Mouse (Mus musculus): ENCODE results near the gene Cited4. TPM values are rescaled to one million over a fixed set of nuclear protein-coding genes. Genes with fewer than 3 reads are reported as not detected.

The Cited4 gene
- polyA plus RNA-seq, 1 experiment: not detected

DNA sequence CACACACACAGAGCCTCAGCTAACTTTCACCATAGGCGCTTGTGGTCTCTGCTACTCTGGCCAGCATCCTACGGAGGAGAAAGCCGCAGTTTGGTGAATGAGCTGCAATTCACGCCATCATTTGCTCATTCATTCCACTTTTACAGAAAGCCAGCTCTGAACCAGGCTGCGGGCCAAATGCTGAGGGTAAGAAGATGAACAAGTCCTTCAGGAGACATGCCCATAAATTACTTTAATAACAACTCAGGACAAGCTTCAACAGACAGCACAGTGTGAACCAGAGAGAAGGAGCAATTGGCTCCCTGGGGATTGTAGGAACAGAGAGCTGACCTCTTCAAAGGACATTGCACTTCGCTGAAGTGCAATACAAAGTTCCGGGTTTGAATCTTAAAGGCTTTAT lies 590 bp upstream of the Cited4 start:
- TF ChIP-seq SRF (IDR thresholded peaks at IDR 0.05; ENCODE audit: control insufficient read depth, insufficient read length, low read depth) (no peak), REST (IDR thresholded peaks at IDR 0.05; ENCODE audit: insufficient read depth, insufficient read length) (no peak), TCF3 (IDR thresholded peaks at IDR 0.05; ENCODE audit: insufficient read length, low read depth) (no peak), CEBPB (IDR thresholded peaks at IDR 0.05; ENCODE audit: insufficient read depth, poor library complexity, severe bottlenecking) (no peak), TCF12 (IDR thresholded peaks at IDR 0.05; ENCODE audit: insufficient read depth, poor library complexity, severe bottlenecking) (no peak), POLR2AphosphoS2 (IDR thresholded peaks at IDR 0.05; ENCODE audit: insufficient read length, low read depth) (no peak), MAX (IDR thresholded peaks at IDR 0.05; ENCODE audit: low read depth) (no peak), MYOD1 (IDR thresholded peaks at IDR 0.05; ENCODE audit: control insufficient read depth in 1 of 3, insufficient read length in 2 of 3, low read depth in 2 of 3) (no peak), USF1 (IDR thresholded peaks at IDR 0.05; ENCODE audit: low read depth) (no peak), POLR2A (IDR thresholded peaks at IDR 0.05; ENCODE audit: insufficient read length, low read depth) (no peak), MYOG (IDR thresholded peaks at IDR 0.05; ENCODE audit: control insufficient read depth in 1 of 3, insufficient read depth in 1 of 3, insufficient read length in 2 of 3, low read depth in 2 of 3) (no peak), E2F4 (IDR thresholded peaks at IDR 0.05; ENCODE audit: insufficient read depth) (no peak)
- Histone ChIP-seq H3K79me2 (ENCODE audit: control insufficient read depth, insufficient read depth) (no peaks in the 10 kb centered on the region), H3K36me3 (ENCODE audit: control insufficient read depth, insufficient read depth) (no peaks in the 10 kb centered on the region), H3ac (ENCODE audit: control insufficient read depth, insufficient read length) (no peak overlapping the region), H3K27me3 (ENCODE audit: control insufficient read depth, insufficient read depth, insufficient read length) (peaks cover 23% of the 10 kb centered on the region), H3K4me3 (no peak overlapping the region), H3K4me2 (ENCODE audit: low read depth) (no peak overlapping the region)

DNA sequence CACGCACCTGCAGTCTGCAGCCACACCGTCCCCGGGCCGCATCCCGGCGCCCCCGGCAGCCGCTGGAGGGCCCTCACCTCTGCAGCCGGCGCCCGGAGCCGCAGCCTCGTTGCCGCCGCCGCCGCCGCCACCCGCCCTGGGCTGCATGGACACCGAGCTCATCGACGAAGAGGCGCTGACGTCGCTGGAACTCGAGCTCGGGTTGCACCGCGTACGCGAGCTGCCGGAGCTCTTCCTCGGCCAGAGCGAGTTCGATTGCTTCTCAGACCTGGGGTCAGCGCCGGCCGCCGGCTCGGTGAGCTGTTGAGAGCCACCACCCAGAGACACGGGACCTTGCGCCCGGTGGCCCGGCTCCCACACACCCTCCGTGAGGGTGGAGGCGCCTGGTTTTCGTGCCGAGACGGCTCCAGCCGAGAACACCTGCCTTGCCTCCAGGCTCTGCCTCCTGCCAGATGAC lies 701 bp downstream of the Cited4 start:
- Histone ChIP-seq H3ac (ENCODE audit: control insufficient read depth, insufficient read length) (no peak overlapping the region), H3K36me3 (ENCODE audit: control insufficient read depth, insufficient read depth) (no peaks in the 10 kb centered on the region), H3K79me2 (ENCODE audit: control insufficient read depth, insufficient read depth) (no peaks in the 10 kb centered on the region), H3K4me3 (no peak overlapping the region), H3K27me3 (ENCODE audit: control insufficient read depth, insufficient read depth, insufficient read length) (peaks cover 32% of the 10 kb centered on the region), H3K4me2 (ENCODE audit: low read depth) (no peak overlapping the region)
- no peak for TF ChIP-seq CEBPB (IDR thresholded peaks at IDR 0.05; ENCODE audit: insufficient read depth, poor library complexity, severe bottlenecking)
- no peak for TF ChIP-seq MYOD1 (IDR thresholded peaks at IDR 0.05; ENCODE audit: control insufficient read depth in 1 of 3, insufficient read length in 2 of 3, low read depth in 2 of 3)
- TF ChIP-seq POLR2A (IDR thresholded peaks at IDR 0.05; ENCODE audit: insufficient read length, low read depth): no peak
- TF ChIP-seq MYOG (IDR thresholded peaks at IDR 0.05; ENCODE audit: control insufficient read depth in 1 of 3, insufficient read depth in 1 of 3, insufficient read length in 2 of 3, low read depth in 2 of 3): no peak
- no peak for TF ChIP-seq TCF12 (IDR thresholded peaks at IDR 0.05; ENCODE audit: insufficient read depth, poor library complexity, severe bottlenecking)
- TF ChIP-seq SRF (IDR thresholded peaks at IDR 0.05; ENCODE audit: control insufficient read depth, insufficient read length, low read depth): no peak
- TF ChIP-seq REST (IDR thresholded peaks at IDR 0.05; ENCODE audit: insufficient read depth, insufficient read length): no peak
- no peak for TF ChIP-seq TCF3 (IDR thresholded peaks at IDR 0.05; ENCODE audit: insufficient read length, low read depth)
- no peak for TF ChIP-seq USF1 (IDR thresholded peaks at IDR 0.05; ENCODE audit: low read depth)

DNA sequence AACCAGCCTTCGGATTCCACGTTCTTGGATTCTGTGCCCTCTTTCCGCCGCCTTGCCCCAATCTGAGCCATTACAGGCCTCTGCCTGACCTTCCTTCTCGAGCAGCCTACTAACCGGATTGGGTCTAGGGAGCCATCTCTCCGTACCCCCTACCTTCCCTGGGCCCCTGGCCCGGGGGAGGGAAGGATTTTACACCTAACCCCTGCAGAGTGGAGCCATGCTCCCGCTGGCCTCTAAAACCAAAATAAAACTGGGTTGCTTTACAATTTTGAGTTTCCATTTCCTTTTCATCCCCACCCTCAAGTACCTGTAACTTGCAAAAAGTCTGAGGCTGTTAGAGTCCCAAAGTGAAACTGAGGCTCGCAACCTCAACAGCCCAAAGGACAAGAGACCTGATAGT lies 1.2 kb downstream of the Cited4 start:
- Histone ChIP-seq H3K4me2 (ENCODE audit: low read depth) (no peak overlapping the region), H3K36me3 (ENCODE audit: control insufficient read depth, insufficient read depth) (no peaks in the 10 kb centered on the region), H3K27me3 (ENCODE audit: control insufficient read depth, insufficient read depth, insufficient read length) (peaks cover 32% of the 10 kb centered on the region), H3K79me2 (ENCODE audit: control insufficient read depth, insufficient read depth) (no peaks in the 10 kb centered on the region), H3ac (ENCODE audit: control insufficient read depth, insufficient read length) (no peak overlapping the region), H3K4me3 (no peak overlapping the region)
- TF ChIP-seq CEBPB (IDR thresholded peaks at IDR 0.05; ENCODE audit: insufficient read depth, poor library complexity, severe bottlenecking) (no peak), MAX (IDR thresholded peaks at IDR 0.05; ENCODE audit: low read depth) (no peak), USF1 (IDR thresholded peaks at IDR 0.05; ENCODE audit: low read depth) (no peak), REST (IDR thresholded peaks at IDR 0.05; ENCODE audit: insufficient read depth, insufficient read length) (no peak), POLR2AphosphoS2 (IDR thresholded peaks at IDR 0.05; ENCODE audit: insufficient read length, low read depth) (no peak), E2F4 (IDR thresholded peaks at IDR 0.05; ENCODE audit: insufficient read depth) (no peak), TCF12 (IDR thresholded peaks at IDR 0.05; ENCODE audit: insufficient read depth, poor library complexity, severe bottlenecking) (no peak), MYOD1 (IDR thresholded peaks at IDR 0.05; ENCODE audit: control insufficient read depth in 1 of 3, insufficient read length in 2 of 3, low read depth in 2 of 3) (no peak), TCF3 (IDR thresholded peaks at IDR 0.05; ENCODE audit: insufficient read length, low read depth) (no peak), MYOG (IDR thresholded peaks at IDR 0.05; ENCODE audit: control insufficient read depth in 1 of 3, insufficient read depth in 1 of 3, insufficient read length in 2 of 3, low read depth in 2 of 3) (no peak), POLR2A (IDR thresholded peaks at IDR 0.05; ENCODE audit: insufficient read length, low read depth) (no peak), SRF (IDR thresholded peaks at IDR 0.05; ENCODE audit: control insufficient read depth, insufficient read length, low read depth) (no peak)

DNA sequence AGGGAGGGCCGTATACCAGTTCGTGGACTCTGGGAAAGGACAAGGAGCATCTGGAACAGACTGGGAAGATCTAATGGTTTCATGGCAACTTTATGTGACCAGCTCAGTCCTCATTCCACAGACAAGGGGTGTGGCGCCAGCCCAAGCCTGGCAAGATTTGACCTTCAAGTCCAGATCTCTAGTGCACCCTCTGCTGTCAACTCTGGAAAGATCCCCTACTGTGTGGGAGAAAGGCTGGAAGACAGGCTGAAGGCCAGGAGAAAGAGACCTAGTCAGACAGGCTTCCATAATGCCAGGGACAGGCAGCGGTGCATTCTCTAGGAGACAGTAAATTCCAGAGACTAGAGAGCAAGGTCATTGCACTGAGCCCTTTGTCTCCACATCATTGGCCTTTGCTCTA lies 2.2 kb downstream of the Cited4 start:
- no peak for TF ChIP-seq MAX (IDR thresholded peaks at IDR 0.05; ENCODE audit: low read depth)
- TF ChIP-seq CEBPB (IDR thresholded peaks at IDR 0.05; ENCODE audit: insufficient read depth, poor library complexity, severe bottlenecking): no peak
- TF ChIP-seq USF1 (IDR thresholded peaks at IDR 0.05; ENCODE audit: low read depth): no peak
- TF ChIP-seq TCF3 (IDR thresholded peaks at IDR 0.05; ENCODE audit: insufficient read length, low read depth): no peak
- Histone ChIP-seq H3K27me3 (ENCODE audit: control insufficient read depth, insufficient read depth, insufficient read length) (peaks cover 32% of the 10 kb centered on the region), H3K36me3 (ENCODE audit: control insufficient read depth, insufficient read depth) (no peaks in the 10 kb centered on the region), H3K4me3 (no peak overlapping the region), H3K4me2 (ENCODE audit: low read depth) (no peak overlapping the region), H3K79me2 (ENCODE audit: control insufficient read depth, insufficient read depth) (no peaks in the 10 kb centered on the region), H3ac (ENCODE audit: control insufficient read depth, insufficient read length) (no peak overlapping the region)

DNA sequence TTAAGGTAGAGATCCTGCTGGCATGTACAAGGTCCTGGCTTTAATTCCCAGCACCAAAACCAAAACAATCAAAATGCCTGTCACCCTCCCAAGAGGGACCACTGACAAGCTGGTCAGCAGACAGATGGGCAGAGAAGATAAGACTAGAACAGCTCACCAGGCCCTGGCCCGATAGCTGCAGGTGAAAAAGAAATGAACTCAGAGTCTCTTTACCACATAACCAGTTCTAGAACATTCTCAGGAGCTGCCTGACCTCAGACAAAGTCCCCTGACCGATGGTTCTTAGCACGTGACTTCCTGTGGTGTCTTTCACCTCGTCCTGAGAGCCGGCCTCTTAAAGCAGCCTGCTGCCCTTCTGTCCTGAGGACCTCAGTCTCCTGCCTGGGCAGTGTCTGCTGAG lies 3.2 kb downstream of the Cited4 start:
- peaks cover 32% of the 10 kb centered on the region for H3K27me3 ChIP-seq (ENCODE audit: control insufficient read depth, insufficient read depth, insufficient read length)
- H3K36me3 ChIP-seq (ENCODE audit: control insufficient read depth, insufficient read depth): no peaks in the 10 kb centered on the region
- H3K4me2 ChIP-seq (ENCODE audit: low read depth): no peak overlapping the region
- no peaks in the 10 kb centered on the region for H3K79me2 ChIP-seq (ENCODE audit: control insufficient read depth, insufficient read depth)
- TF ChIP-seq USF1 (IDR thresholded peaks at IDR 0.05; ENCODE audit: low read depth): no peak
- no peak for TF ChIP-seq TCF3 (IDR thresholded peaks at IDR 0.05; ENCODE audit: insufficient read length, low read depth)
- no peak for TF ChIP-seq POLR2A (IDR thresholded peaks at IDR 0.05; ENCODE audit: insufficient read length, low read depth)
- no peak for TF ChIP-seq SRF (IDR thresholded peaks at IDR 0.05; ENCODE audit: control insufficient read depth, insufficient read length, low read depth)
- TF ChIP-seq TCF12 (IDR thresholded peaks at IDR 0.05; ENCODE audit: insufficient read depth, poor library complexity, severe bottlenecking): no peak
- no peak for TF ChIP-seq POLR2AphosphoS2 (IDR thresholded peaks at IDR 0.05; ENCODE audit: insufficient read length, low read depth)
- no peak for TF ChIP-seq MAX (IDR thresholded peaks at IDR 0.05; ENCODE audit: low read depth)
- TF ChIP-seq MYOD1 (IDR thresholded peaks at IDR 0.05; ENCODE audit: control insufficient read depth in 1 of 3, insufficient read length in 2 of 3, low read depth in 2 of 3): no peak
- no peak for TF ChIP-seq CEBPB (IDR thresholded peaks at IDR 0.05; ENCODE audit: insufficient read depth, poor library complexity, severe bottlenecking)
- no peak for TF ChIP-seq MYOG (IDR thresholded peaks at IDR 0.05; ENCODE audit: control insufficient read depth in 1 of 3, insufficient read depth in 1 of 3, insufficient read length in 2 of 3, low read depth in 2 of 3)
- no peak for TF ChIP-seq REST (IDR thresholded peaks at IDR 0.05; ENCODE audit: insufficient read depth, insufficient read length)
- TF ChIP-seq E2F4 (IDR thresholded peaks at IDR 0.05; ENCODE audit: insufficient read depth): no peak
- no peak overlapping the region for H3K4me3 ChIP-seq
- H3ac ChIP-seq (ENCODE audit: control insufficient read depth, insufficient read length): no peak overlapping the region
